28 mouse cellular contexts compared by ENCODE assay signal in genomic region chr2:85155334-85155733, GRCm38 (mm10). TPM values are rescaled to one million over a fixed set of nuclear protein-coding genes. Genes with fewer than 3 reads are reported as not detected.
A peak's percentile ranks its signal among the peaks of the same experiment; 100 is the strongest.
DNase-seq lines count a peak whose midpoint lies in the region; ATAC-seq lines count a peak whose summit lies in the region.
"Had no signal": no experiment of that assay in that cellular context is flagged by ENCODE, and none has a peak within 500 bp of the region (broad histone marks: within the 10 kb centered on the region; RNA-seq: fewer than 3 reads in every experiment).

No protein-coding gene starts in this region.

- no peaks in the 10 kb centered on the region for H3K27me3 ChIP-seq in heart, embryonic 11.5 days (ENCODE audit: control insufficient read depth, insufficient read depth, low read length)
- H3K27me3 ChIP-seq: hindbrain, embryonic 12.5 days; limb, embryonic 13.5 days; lung, embryonic 15.5 days; midbrain, embryonic 15.5 days; neural tube, embryonic 15.5 days had no signal

- no peaks in the 10 kb centered on the region for H3K4me1 ChIP-seq in heart, embryonic 11.5 days (ENCODE audit: control insufficient read depth, insufficient read depth, low read length)
- H3K4me1 ChIP-seq: hindbrain, embryonic 12.5 days; limb, embryonic 13.5 days; lung, embryonic 15.5 days; midbrain, embryonic 10.5 days; midbrain, embryonic 15.5 days; neural tube, embryonic 15.5 days had no signal

- no peak overlapping the region for H3K9ac ChIP-seq in heart, embryonic 11.5 days (ENCODE audit: low read depth, low read length)
- H3K9ac ChIP-seq: hindbrain, embryonic 12.5 days; limb, embryonic 13.5 days; lung, embryonic 15.5 days; midbrain, embryonic 15.5 days; neural tube, embryonic 15.5 days had no signal

- no peak overlapping the region for H3K4me3 ChIP-seq in heart, embryonic 11.5 days (ENCODE audit: low read depth, low read length)
- H3K4me3 ChIP-seq: erythroblast, embryonic 14.5 days; gastrocnemius, adult 2 months; hindbrain, embryonic 12.5 days; layer of hippocampus, adult 2 months; limb, embryonic 13.5 days; lung, embryonic 15.5 days; midbrain, embryonic 10.5 days; midbrain, embryonic 15.5 days; neural tube, embryonic 15.5 days had no signal

- 75% methylated on average over 9 of the region's 9 CpGs for WGBS in heart, embryonic 11.5 days (ENCODE audit: insufficient replicate concordance)

- no peak for ATAC-seq in heart, embryonic 11.5 days (replicated peaks; ENCODE audit: insufficient number of reproducible peaks, low FRiP score, low TSS enrichment)
- ATAC-seq: forebrain, embryonic 16.5 days; midbrain, embryonic 15.5 days; Patski had no signal

- H3K27ac ChIP-seq in heart, embryonic 11.5 days (ENCODE audit: low read depth, low read length) = no peak overlapping the region
- H3K27ac ChIP-seq: gastrocnemius, adult 2 months; hindbrain, embryonic 12.5 days; layer of hippocampus, adult 2 months; limb, embryonic 13.5 days; lung, embryonic 15.5 days; midbrain, embryonic 10.5 days; midbrain, embryonic 15.5 days; neural tube, embryonic 15.5 days had no signal

- no peaks in the 10 kb centered on the region for H3K36me3 ChIP-seq in heart, embryonic 11.5 days (ENCODE audit: control insufficient read depth, insufficient read depth, low read length)
- H3K36me3 ChIP-seq: hindbrain, embryonic 12.5 days; limb, embryonic 13.5 days; lung, embryonic 15.5 days; midbrain, embryonic 10.5 days; midbrain, embryonic 15.5 days; neural tube, embryonic 15.5 days had no signal

- DNase-seq in adrenal gland, postnatal 14 days = peak; percentile 27
- DNase-seq in adrenal gland, adult 8-10 months = no peak
- DNase-seq in heart, postnatal 4 days = peak; percentile 29
- peak; percentile 68 for DNase-seq in kidney, postnatal 14 days
- DNase-seq in kidney, adult 18-20 months = no peak
- peak; percentile 45 to 57 for DNase-seq in kidney, postnatal 4 days
- no peak for DNase-seq in layer of hippocampus, adult 8-10 months (ENCODE audit: low spot score in 2 of 2)
- DNase-seq: cerebellum, adult 2 months; cerebellum, postnatal 14 days; gastrocnemius, adult 2 months; gastrocnemius, postnatal 36 days; retina, postnatal 1 day; right cerebral cortex, postnatal 14 days; thymus, postnatal 14 days had no signal

- no peak overlapping the region for H3K4me2 ChIP-seq in heart, embryonic 11.5 days
- H3K4me2 ChIP-seq: hindbrain, embryonic 12.5 days; limb, embryonic 13.5 days; liver, embryonic 11.5 days; lung, embryonic 15.5 days; midbrain, embryonic 15.5 days; neural tube, embryonic 15.5 days had no signal

- H3K9me3 ChIP-seq in heart, embryonic 11.5 days (replicated peaks; ENCODE audit: control insufficient read depth, low read length) = no peaks in the 10 kb centered on the region
- H3K9me3 ChIP-seq: hindbrain, embryonic 12.5 days; limb, embryonic 13.5 days; lung, embryonic 15.5 days; midbrain, embryonic 10.5 days; midbrain, embryonic 15.5 days; neural tube, embryonic 15.5 days had no signal

RNA-seq across cellular contexts. Expression of gene Aplnr, which starts 19.3 kb away (rescaled TPM):
- 96.2 and 97.3 TPM in 2 replicates for total RNA-seq in adrenal gland, postnatal 14 days (2021)
- total RNA-seq in adrenal gland, adult 8-10 months (2022) = 10 to 100 TPM in 1 of 4 experiments, 1 to 10 TPM in 3; 4.3 to 17.6 (median 8.0) TPM
- total RNA-seq in heart, postnatal 4 days (2021) = 100 to 1,000 TPM in 1 of 2 experiments, 10 to 100 TPM in 1; 85.4 to 109 TPM
- 8.9 and 9.7 TPM in 2 replicates for polyA plus RNA-seq in heart, embryonic 11.5 days (2014; fragmentation: Nextera tagmentation; extraction: Ambion mirVana)
- total RNA-seq in layer of hippocampus, adult 8-10 months (2022) = 1 to 10 TPM in 1 of 4 experiments, under 1 TPM in 3; 0.13 to 1.4 (median 0.59) TPM
- total RNA-seq: MEL had no signal
- polyA plus RNA-seq: erythroblast, embryonic 14.5 days had no signal

RNA-seq across cellular contexts. Expression of gene Lrrc55, which starts 41.7 kb away (rescaled TPM):
- 17.5 and 21.2 TPM in 2 replicates for total RNA-seq in adrenal gland, postnatal 14 days (2021)
- total RNA-seq in adrenal gland, adult 8-10 months (2022) = 10 to 100 TPM; 14.3 to 30.9 (median 24.9) TPM
- total RNA-seq in heart, postnatal 4 days (2021) = 1 to 10 TPM; 2.1 to 2.7 TPM
- 0.07 and 0.24 TPM in 2 replicates for polyA plus RNA-seq in heart, embryonic 11.5 days (2014; fragmentation: Nextera tagmentation; extraction: Ambion mirVana)
- 10 to 100 TPM; 15.3 to 19.1 (median 16.6) TPM for total RNA-seq in layer of hippocampus, adult 8-10 months (2022)
- total RNA-seq: megakaryocyte progenitor cell, adult 5-6 weeks; MEL had no signal
- polyA plus RNA-seq: erythroblast, embryonic 14.5 days had no signal

Comparison
In these comparisons a context has a peak if more than half of its experiments do, and no peak if none do; other contexts are left out.
1. DNase-seq: peak in adrenal gland, postnatal 14 days (single experiment), heart, postnatal 4 days (single experiment), kidney, postnatal 14 days (single experiment) and kidney, postnatal 4 days (2 of 2); none in adrenal gland, adult 8-10 months (single experiment), kidney, adult 18-20 months (single experiment) and layer of hippocampus, adult 8-10 months (0 of 2).